Mouse (Mus musculus) cortical plate, adult 2 months (tissue): ENCODE measurements around the gene Rnase2a. TPM values are rescaled to one million over a fixed set of nuclear protein-coding genes. Genes with fewer than 3 reads are reported as not detected.
"Not testable (repeated sequence)": the region's sequence is repeated elsewhere in the genome, so short reads cannot be mapped to it uniquely, and the experiment has no call there.

Experiments used
- H3K27ac ChIP-seq: fragments of 200-500 bp; 2 replicates; pipeline ENCODE4 v1.5.1; 2012; ENCODE audit warnings: low read length, control low read depth, inconsistent platforms; ENCODE audit not compliant: insufficient read depth
- H3K4me1 ChIP-seq: fragments of 200-500 bp; 2 replicates; pipeline ENCODE4 v1.6.1; 2011; ENCODE audit warnings: low read length; ENCODE audit not compliant: control insufficient read depth, insufficient read depth
- H3K4me3 ChIP-seq: fragments of 200-500 bp; 2 replicates; pipeline ENCODE4 v1.5.1; 2011; ENCODE audit warnings: mild to moderate bottlenecking, low read length, control low read depth; ENCODE audit not compliant: insufficient read depth
- CTCF ChIP-seq: fragments of 200-500 bp; IDR thresholded peaks from 2 replicates; pipeline ENCODE4 v1.5.1; 2011; ENCODE audit warnings: mild to moderate bottlenecking, control low read depth, low read length; ENCODE audit not compliant: insufficient read depth; ENCODE audit errors: extremely low read depth
- POLR2A ChIP-seq: fragments of 200-500 bp; IDR thresholded peaks from 2 replicates; pipeline ENCODE4 v1.6.1; 2011; ENCODE audit warnings: mild to moderate bottlenecking, low read length, control low read depth; ENCODE audit not compliant: insufficient read depth; ENCODE audit errors: extremely low read depth
- polyA plus RNA-seq: library from polyadenylated mRNA; depleted of rRNA; stranded (reverse); fragments of >200 nt; gene quantifications from 2 replicates; pipeline ENCODE4 v1.2.3, GENCODE M21; 2012; rRNA removed

Rnase2a gene
- polyA plus RNA-seq, 1 experiment, result not detected

- H3K4me3 ChIP-seq, result no peak overlapping the region
- no peaks in the 10 kb centered on the region for H3K4me1 ChIP-seq
- no peak for TF ChIP-seq CTCF
- no peak for TF ChIP-seq POLR2A
- no peak overlapping the region for H3K27ac ChIP-seq
Measured at GRCm38 (mm10) chr14:51247736-51248135, 8.2 kb downstream of the Rnase2a start.

GRCm38 (mm10) chr14:51240899-51241298 is 15.0 kb downstream of the Rnase2a start:
- Histone ChIP-seq H3K4me1 (no peaks in the 10 kb centered on the region), H3K4me3 (no peak overlapping the region), H3K27ac (no peak overlapping the region)
- TF ChIP-seq CTCF, result peak; percentile 70
- no peak for TF ChIP-seq POLR2A

GRCm38 (mm10) chr14:51237488-51237887 is 18.4 kb downstream of the Rnase2a start:
- H3K4me1 ChIP-seq, H3K27ac ChIP-seq, H3K4me3 ChIP-seq: not testable (repeated sequence)

- not testable (repeated sequence) for H3K4me1 ChIP-seq, H3K27ac ChIP-seq
Measured at GRCm38 (mm10) chr14:51229657-51230056, 26.3 kb downstream of the Rnase2a start.

GRCm38 (mm10) chr14:51220075-51220474 is 35.8 kb downstream of the Rnase2a start:
- not testable (repeated sequence) for H3K4me1 ChIP-seq, H3K4me3 ChIP-seq, H3K27ac ChIP-seq

More at GRCm38 (mm10) chr14:51229657-51230056, 26.3 kb downstream of the Rnase2a start:
- H3K4me3 ChIP-seq, result not testable (repeated sequence)

Other genes starting within 250 kb of the Rnase2a start
- 0.08 and 0.19 TPM in 2 replicates for gene Rnase10, start 248.4 kb downstream of the Rnase2a start, polyA plus RNA-seq
- gene Rnase9, start 214.2 kb downstream of the Rnase2a start, polyA plus RNA-seq, result 0.08 TPM in 1 of 2 replicates, not detected in the other
- gene Rnase11, start 205.9 kb downstream of the Rnase2a start, polyA plus RNA-seq, result not detected in 2 replicates
- 0.30 TPM in 1 of 2 replicates, not detected in the other for gene Rnase12, start 198.5 kb downstream of the Rnase2a start, polyA plus RNA-seq
- gene Olfr750, start 181.7 kb downstream of the Rnase2a start, polyA plus RNA-seq, result not detected in 2 replicates
- 31.6 and 34.1 TPM in 2 replicates for gene Rnase4, start 165.0 kb downstream of the Rnase2a start, polyA plus RNA-seq
- gene Ang, start 165.0 kb downstream of the Rnase2a start, polyA plus RNA-seq, result 6.9 and 8.1 TPM in 2 replicates
- gene Eddm3b, start 141.7 kb downstream of the Rnase2a start, polyA plus RNA-seq, result not detected in 2 replicates
- gene Rnase6, start 132.2 kb downstream of the Rnase2a start, polyA plus RNA-seq, result 0.50 and 0.68 TPM in 2 replicates
- gene Rnase1, start 109.3 kb downstream of the Rnase2a start, polyA plus RNA-seq, result 2.2 and 2.4 TPM in 2 replicates
- gene Rnase2b, start 93.9 kb downstream of the Rnase2a start, polyA plus RNA-seq, result not detected in 2 replicates
- gene Ang2, start 57.0 kb downstream of the Rnase2a start, polyA plus RNA-seq, result not detected in 2 replicates
- gene Ear14, start 52.7 kb downstream of the Rnase2a start, polyA plus RNA-seq, result not detected in 2 replicates
- not detected in 2 replicates for gene Gm7247, start 105.6 kb upstream of the Rnase2a start, polyA plus RNA-seq
- gene Vmn2r88, start 154.7 kb upstream of the Rnase2a start, polyA plus RNA-seq, result not detected in 2 replicates
- not detected in 2 replicates for gene Vmn2r89, start 195.7 kb upstream of the Rnase2a start, polyA plus RNA-seq